Mouse (Mus musculus) kidney, adult 18-20 months (tissue): ENCODE measurements around the gene Cps1.

Experiments
- DNase-seq: peaks from one replicate; pipeline ENCODE4 v3.0.0; 2021

Gene Cps1

GRCm38 (mm10) chr1:67235468-67236217, 112.8 kb downstream of the Cps1 start:
- DNase-seq, result no peak

DNA sequence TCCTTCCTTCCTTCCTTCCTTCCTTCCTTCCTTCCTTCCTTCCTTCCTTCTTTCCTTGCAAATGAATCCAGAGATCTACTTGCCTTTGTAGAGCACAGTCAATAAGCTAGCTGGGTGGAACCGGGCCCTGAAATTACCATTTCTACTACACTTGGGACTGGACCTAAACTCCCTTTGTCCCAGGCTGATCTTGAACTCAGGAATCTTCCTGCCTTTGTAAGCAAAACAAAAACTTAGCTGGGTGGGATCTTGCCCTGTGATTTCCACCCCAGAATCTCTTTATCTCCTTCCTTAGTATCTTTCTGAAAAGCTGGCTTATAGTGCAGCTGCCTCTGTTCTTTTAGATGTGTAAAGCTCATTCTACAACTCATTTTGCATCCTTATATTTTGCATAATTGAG, 115.6 kb downstream of the Cps1 start:
- DNase-seq, result no peak

- DNase-seq, result no peak
These were observed 116.1 kb downstream of the Cps1 start for GRCm38 (mm10) chr1:67238941-67239340.

DNA sequence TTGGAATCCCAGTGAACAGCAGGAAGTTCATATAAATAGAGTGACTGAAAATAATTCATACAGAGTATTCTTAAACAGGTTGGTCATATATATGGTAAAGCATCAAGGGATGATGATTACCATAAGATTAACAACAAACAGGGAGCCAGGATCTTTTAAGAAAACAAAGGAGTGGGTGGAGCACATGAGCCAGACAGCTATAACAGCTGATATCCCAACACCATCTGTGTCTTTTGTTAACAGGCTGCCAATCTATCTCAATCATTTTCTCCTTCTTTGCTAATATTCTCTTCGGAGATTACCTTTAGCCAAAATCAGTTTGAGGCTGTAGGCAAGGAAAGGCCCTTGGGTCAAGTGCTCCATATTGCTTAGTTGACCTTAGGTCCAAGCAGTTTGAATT, 142.4 kb downstream of the Cps1 start:
- no peak for DNase-seq

DNA sequence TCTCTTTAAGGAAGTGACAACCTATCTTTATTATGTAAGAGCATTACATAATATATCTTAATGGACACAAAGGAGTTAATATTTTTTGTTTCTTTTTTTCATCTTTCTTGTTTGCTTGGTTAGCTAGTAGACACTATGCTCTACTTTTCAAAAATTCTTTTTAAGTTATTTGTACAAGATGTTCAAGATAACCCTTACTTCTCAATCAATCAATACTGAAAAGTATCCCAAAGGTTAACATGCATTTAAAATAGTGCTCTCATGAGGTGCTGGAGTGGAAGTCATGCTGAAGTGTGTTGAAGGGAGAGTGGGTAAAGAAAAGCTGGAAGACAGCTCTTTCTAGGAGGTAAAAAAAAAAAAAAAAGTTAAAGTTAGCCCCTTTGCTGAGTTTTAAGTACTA, 145.1 kb downstream of the Cps1 start:
- no peak for DNase-seq

DNA sequence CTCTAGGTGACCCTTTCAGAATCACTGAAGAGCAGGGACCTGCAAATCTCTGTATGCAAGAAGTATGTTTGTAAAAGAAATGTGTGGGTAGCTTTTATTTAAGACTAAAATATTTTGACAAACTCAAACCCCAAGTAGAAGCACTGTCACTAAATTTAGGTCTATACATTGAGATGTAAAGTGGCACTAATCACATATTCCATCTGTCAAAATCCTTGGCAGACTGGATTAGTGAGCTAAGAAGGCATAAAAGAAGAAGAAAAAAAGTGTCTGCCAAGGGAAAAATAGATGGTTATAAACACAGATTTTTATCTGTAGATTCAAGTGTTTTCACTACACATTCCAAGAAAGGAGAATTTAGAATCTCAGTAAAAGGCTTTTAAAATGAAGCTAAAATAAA, 145.6 kb downstream of the Cps1 start:
- DNase-seq, result no peak

GRCm38 (mm10) chr1:67276270-67276669, 153.4 kb downstream of the Cps1 start:
- DNase-seq, result no peak
